Mouse (Mus musculus): ENCODE measurements at regions not wholly inside any gene's neighbourhood (a gene's known extent, or its start where the extent isn't known, plus 50 kb on each side); places are given as distances from the start of the nearest gene placed in this dataset.
A peak's percentile ranks its signal among the peaks of the same experiment; 100 is the strongest.
"Not testable (repeated sequence)": the region's sequence is repeated elsewhere in the genome, so short reads cannot be mapped to it uniquely, and the experiment has no call there.

- not testable (repeated sequence) for ATAC-seq (replicated peaks; ENCODE audit: poor library complexity, severe bottlenecking)
Measured at GRCm38 (mm10) chrX:152511922-152512321, 51.2 kb upstream of the Cldn34a start.

- peak; percentile 63; the same call in 1 of the 2 replicates for ATAC-seq (replicated peaks; ENCODE audit: poor library complexity, severe bottlenecking)
Measured at GRCm38 (mm10) chrX:152505405-152505804, 57.7 kb upstream of the Cldn34a start.

GRCm38 (mm10) chrX:152499371-152499957 is 63.7 kb upstream of the Cldn34a start:
- peak; percentile 65 for ATAC-seq (replicated peaks; ENCODE audit: poor library complexity, severe bottlenecking)

- no peak for ATAC-seq (replicated peaks; ENCODE audit: poor library complexity, severe bottlenecking)
Measured at GRCm38 (mm10) chrX:152471387-152472010, 91.6 kb upstream of the Cldn34a start.

- peak; percentile 71 for ATAC-seq (replicated peaks; ENCODE audit: poor library complexity, severe bottlenecking)
Measured at GRCm38 (mm10) chrX:152424432-152424958, 56.0 kb upstream of the Gpr173 start.

GRCm38 (mm10) chrX:152418512-152418911 is 50.0 kb upstream of the Gpr173 start:
- peak; percentile 66 for ATAC-seq (replicated peaks; ENCODE audit: poor library complexity, severe bottlenecking)
